Mouse (Mus musculus): ENCODE results near the gene Ncr1. TPM values are rescaled to one million over a fixed set of nuclear protein-coding genes. Genes with fewer than 3 reads are reported as not detected.
"Not testable (repeated sequence)": the region's sequence is repeated elsewhere in the genome, so short reads cannot be mapped to it uniquely, and the experiment has no call there.

Ncr1 gene
- total RNA-seq (2014; rRNA removed) (not detected in 2 replicates), polyA plus RNA-seq (2015; fragmentation: Nextera tagmentation; extraction: Ambion mirVana) (not detected in 2 replicates)

- H3K27me3 ChIP-seq (ENCODE audit: insufficient read depth, low read length): no peaks in the 10 kb centered on the region
- no peak for ATAC-seq (ENCODE audit: low FRiP score)
These were observed at the start of gene Ncr1 for GRCm38 (mm10) chr7:4337509-4337908. Gene Ncr1, plus strand, starts transcription at chr7:4337724.

DNA sequence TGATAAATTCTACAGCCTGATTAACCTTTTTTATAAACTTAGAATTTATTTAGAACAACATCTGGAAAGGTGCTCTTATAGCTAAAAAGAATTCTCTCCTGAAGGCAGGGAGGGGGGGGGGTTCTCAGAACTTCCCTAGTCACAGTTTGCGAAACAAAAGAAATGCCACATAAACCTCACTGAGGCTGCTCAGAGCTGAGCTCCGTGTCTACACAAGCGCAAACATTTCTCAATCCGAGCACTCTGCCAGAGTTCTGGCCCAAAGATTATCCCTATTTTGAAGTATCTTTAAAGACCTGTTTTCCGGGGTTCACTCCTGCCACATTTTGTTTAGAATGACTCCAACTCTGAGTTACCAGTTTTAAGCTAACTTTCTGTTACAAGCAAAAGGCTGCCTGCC is 44.9 kb upstream of the Ncr1 start:
- Histone ChIP-seq H3K9me3 (ENCODE audit: low read length) (no peaks in the 10 kb centered on the region), H3K9ac (replicated peaks; ENCODE audit: low read length, poor library complexity, severe bottlenecking) (no peak overlapping the region), H3K4me3 (ENCODE audit: low read depth, low read length) (no peak overlapping the region), H3K36me3 (ENCODE audit: insufficient read depth, low read length) (no peaks in the 10 kb centered on the region), H3K4me1 (ENCODE audit: insufficient read depth, low read length) (no peaks in the 10 kb centered on the region), H3K27me3 (ENCODE audit: insufficient read depth, low read length) (no peaks in the 10 kb centered on the region), H3K4me2 (ENCODE audit: low read depth, low read length, poor library complexity, severe bottlenecking) (no peak overlapping the region), H3K27ac (ENCODE audit: low read depth, low read length) (no peak overlapping the region)
- no peak for DNase-seq (ENCODE audit: low spot score)
- 71% methylated on average over 5 of the region's 5 CpGs for WGBS
- no peak for ATAC-seq (ENCODE audit: low FRiP score)
- no peak for TF ChIP-seq CTCF (IDR thresholded peaks at IDR 0.05)

More at GRCm38 (mm10) chr7:4337509-4337908, at the start of gene Ncr1:
- no peak within 1 kb of the TSS for H3K4me2 ChIP-seq (ENCODE audit: low read depth, low read length, poor library complexity, severe bottlenecking)
- no peaks in the 10 kb centered on the region for H3K4me1 ChIP-seq (ENCODE audit: insufficient read depth, low read length)
- no peak within 1 kb of the TSS for H3K4me3 ChIP-seq (ENCODE audit: low read depth, low read length)
- H3K9me3 ChIP-seq (ENCODE audit: low read length): no peaks in the 10 kb centered on the region
- no peak within 1 kb of the TSS for H3K27ac ChIP-seq (ENCODE audit: low read depth, low read length)
- H3K9ac ChIP-seq (replicated peaks; ENCODE audit: low read length, poor library complexity, severe bottlenecking): no peak within 1 kb of the TSS
- no peaks in the 10 kb centered on the region for H3K36me3 ChIP-seq (ENCODE audit: insufficient read depth, low read length)
- DNase-seq (ENCODE audit: low spot score): no peak
- TF ChIP-seq CTCF (IDR thresholded peaks at IDR 0.05): no peak

- 28% methylated on average over 1 of the region's 1 CpGs for WGBS
- Histone ChIP-seq H3K36me3 (ENCODE audit: insufficient read depth, low read length) (no peaks in the 10 kb centered on the region), H3K9me3 (ENCODE audit: low read length) (no peaks in the 10 kb centered on the region), H3K4me2 (ENCODE audit: low read depth, low read length, poor library complexity, severe bottlenecking) (no peak overlapping the region), H3K27ac (ENCODE audit: low read depth, low read length) (no peak overlapping the region), H3K4me1 (ENCODE audit: insufficient read depth, low read length) (no peaks in the 10 kb centered on the region), H3K9ac (replicated peaks; ENCODE audit: low read length, poor library complexity, severe bottlenecking) (no peak overlapping the region), H3K27me3 (ENCODE audit: insufficient read depth, low read length) (no peaks in the 10 kb centered on the region), H3K4me3 (ENCODE audit: low read depth, low read length) (no peak overlapping the region)
- ATAC-seq (ENCODE audit: low FRiP score): no peak
- no peak for DNase-seq (ENCODE audit: low spot score)
- 0 out of 2 replicates have a peak, but pooled peaks have one; percentile 14 for TF ChIP-seq CTCF (IDR thresholded peaks at IDR 0.05)
These were observed 40.3 kb upstream of the Ncr1 start for GRCm38 (mm10) chr7:4297189-4297588.

DNA sequence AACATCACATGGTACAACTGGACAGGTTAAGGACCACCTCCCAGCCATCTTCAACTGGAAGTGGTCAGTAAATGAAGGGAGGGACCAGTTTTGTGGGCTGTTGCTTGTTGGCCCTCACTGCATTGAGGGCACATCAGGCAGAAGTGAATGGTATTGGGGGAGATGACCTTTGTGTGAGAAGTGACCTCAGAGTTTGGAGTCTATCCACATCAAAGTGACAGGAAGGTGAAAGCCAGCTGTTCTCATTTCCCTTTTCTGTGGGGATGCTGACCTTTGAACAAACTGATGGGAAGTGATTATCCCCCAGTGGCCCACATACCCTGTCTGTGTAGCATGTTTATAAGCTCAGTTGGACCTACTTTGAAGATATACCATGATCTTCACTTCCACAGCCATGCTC is 37.4 kb upstream of the Ncr1 start:
- Histone ChIP-seq H3K27me3 (ENCODE audit: insufficient read depth, low read length) (no peaks in the 10 kb centered on the region), H3K9me3 (ENCODE audit: low read length) (no peaks in the 10 kb centered on the region), H3K36me3 (ENCODE audit: insufficient read depth, low read length) (no peaks in the 10 kb centered on the region), H3K4me1 (ENCODE audit: insufficient read depth, low read length) (no peaks in the 10 kb centered on the region), H3K4me2 (ENCODE audit: low read depth, low read length, poor library complexity, severe bottlenecking) (no peak overlapping the region), H3K27ac (ENCODE audit: low read depth, low read length) (no peak overlapping the region), H3K9ac (replicated peaks; ENCODE audit: low read length, poor library complexity, severe bottlenecking) (no peak overlapping the region), H3K4me3 (ENCODE audit: low read depth, low read length) (no peak overlapping the region)
- no peak for TF ChIP-seq CTCF (IDR thresholded peaks at IDR 0.05)
- DNase-seq (ENCODE audit: low spot score) (no peak), ATAC-seq (ENCODE audit: low FRiP score) (no peak)

DNA sequence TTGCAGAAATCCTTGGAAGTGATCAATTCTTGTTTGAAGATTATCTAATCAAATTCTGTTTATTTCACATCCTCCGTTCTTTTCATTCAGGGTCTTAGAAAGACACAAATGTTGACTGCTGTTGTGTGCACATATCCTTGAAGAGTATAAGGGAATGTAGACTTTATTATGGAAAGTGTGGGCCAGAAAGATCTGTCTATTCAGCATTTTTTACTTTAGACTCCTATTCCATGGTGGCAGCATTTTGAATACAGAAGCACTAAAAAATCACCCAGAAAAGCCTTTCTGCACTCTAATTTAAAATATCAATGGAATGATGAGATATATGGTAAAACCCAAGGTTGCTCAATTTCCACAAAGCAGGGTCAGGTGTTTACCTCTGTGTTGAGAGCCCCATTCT is 34.1 kb upstream of the Ncr1 start:
- no peak overlapping the region for H3K27ac ChIP-seq (ENCODE audit: low read depth, low read length)
- no peaks in the 10 kb centered on the region for H3K36me3 ChIP-seq (ENCODE audit: insufficient read depth, low read length)
- 92% methylated on average over 1 of the region's 1 CpGs for WGBS
- no peak overlapping the region for H3K4me3 ChIP-seq (ENCODE audit: low read depth, low read length)
- H3K9ac ChIP-seq (replicated peaks; ENCODE audit: low read length, poor library complexity, severe bottlenecking): no peak overlapping the region
- DNase-seq (ENCODE audit: low spot score): no peak
- H3K9me3 ChIP-seq (ENCODE audit: low read length): no peaks in the 10 kb centered on the region
- H3K27me3 ChIP-seq (ENCODE audit: insufficient read depth, low read length): no peaks in the 10 kb centered on the region
- no peak for ATAC-seq (ENCODE audit: low FRiP score)
- H3K4me2 ChIP-seq (ENCODE audit: low read depth, low read length, poor library complexity, severe bottlenecking): no peak overlapping the region
- no peaks in the 10 kb centered on the region for H3K4me1 ChIP-seq (ENCODE audit: insufficient read depth, low read length)
- no peak for TF ChIP-seq CTCF (IDR thresholded peaks at IDR 0.05)

DNA sequence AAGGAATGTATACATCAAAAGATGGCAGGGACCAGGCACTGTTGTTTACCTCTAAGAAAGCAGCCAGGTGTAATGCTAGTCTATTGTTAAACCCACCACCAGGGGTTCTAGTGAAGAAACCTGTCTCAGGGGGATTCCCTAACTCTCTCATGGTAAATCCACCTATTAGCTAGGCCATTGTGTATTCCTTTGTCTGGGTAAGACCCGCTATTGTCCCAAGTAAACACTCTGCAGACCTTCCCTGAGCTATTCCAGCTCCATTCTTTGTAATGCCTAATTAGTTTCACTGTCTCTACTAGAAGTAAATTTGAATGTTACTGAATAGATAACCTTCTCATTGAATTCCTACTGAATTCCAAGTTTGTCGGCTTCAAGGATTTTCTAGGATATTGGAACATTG is 24.4 kb upstream of the Ncr1 start:
- not testable (repeated sequence) for H3K36me3 ChIP-seq (ENCODE audit: insufficient read depth, low read length); H3K4me2 ChIP-seq (ENCODE audit: low read depth, low read length, poor library complexity, severe bottlenecking); H3K9ac ChIP-seq (replicated peaks; ENCODE audit: low read length, poor library complexity, severe bottlenecking); H3K27me3 ChIP-seq (ENCODE audit: insufficient read depth, low read length); DNase-seq (ENCODE audit: low spot score); H3K9me3 ChIP-seq (ENCODE audit: low read length); H3K4me3 ChIP-seq (ENCODE audit: low read depth, low read length); H3K4me1 ChIP-seq (ENCODE audit: insufficient read depth, low read length); H3K27ac ChIP-seq (ENCODE audit: low read depth, low read length); ATAC-seq (ENCODE audit: low FRiP score)
- 81% methylated on average over 2 of the region's 2 CpGs for WGBS

- H3K4me3 ChIP-seq (ENCODE audit: low read depth, low read length); H3K4me2 ChIP-seq (ENCODE audit: low read depth, low read length, poor library complexity, severe bottlenecking); H3K27me3 ChIP-seq (ENCODE audit: insufficient read depth, low read length); H3K27ac ChIP-seq (ENCODE audit: low read depth, low read length); DNase-seq (ENCODE audit: low spot score); H3K4me1 ChIP-seq (ENCODE audit: insufficient read depth, low read length); H3K36me3 ChIP-seq (ENCODE audit: insufficient read depth, low read length); H3K9me3 ChIP-seq (ENCODE audit: low read length); ATAC-seq (ENCODE audit: low FRiP score); H3K9ac ChIP-seq (replicated peaks; ENCODE audit: low read length, poor library complexity, severe bottlenecking): not testable (repeated sequence)
- WGBS: 88% methylated on average over 3 of the region's 3 CpGs
These were observed 24.0 kb upstream of the Ncr1 start for GRCm38 (mm10) chr7:4313531-4313930.

All from midbrain, postnatal 0 days (tissue).